Mouse (Mus musculus): ENCODE results near the gene Trim38. TPM values are rescaled to one million over a fixed set of nuclear protein-coding genes. Genes with fewer than 3 reads are reported as not detected.
"Not testable (repeated sequence)": the region's sequence is repeated elsewhere in the genome, so short reads cannot be mapped to it uniquely, and the experiment has no call there.

Trim38 gene
- polyA plus RNA-seq, 2 experiments, result 0.06 TPM; not detected in 1

DNA sequence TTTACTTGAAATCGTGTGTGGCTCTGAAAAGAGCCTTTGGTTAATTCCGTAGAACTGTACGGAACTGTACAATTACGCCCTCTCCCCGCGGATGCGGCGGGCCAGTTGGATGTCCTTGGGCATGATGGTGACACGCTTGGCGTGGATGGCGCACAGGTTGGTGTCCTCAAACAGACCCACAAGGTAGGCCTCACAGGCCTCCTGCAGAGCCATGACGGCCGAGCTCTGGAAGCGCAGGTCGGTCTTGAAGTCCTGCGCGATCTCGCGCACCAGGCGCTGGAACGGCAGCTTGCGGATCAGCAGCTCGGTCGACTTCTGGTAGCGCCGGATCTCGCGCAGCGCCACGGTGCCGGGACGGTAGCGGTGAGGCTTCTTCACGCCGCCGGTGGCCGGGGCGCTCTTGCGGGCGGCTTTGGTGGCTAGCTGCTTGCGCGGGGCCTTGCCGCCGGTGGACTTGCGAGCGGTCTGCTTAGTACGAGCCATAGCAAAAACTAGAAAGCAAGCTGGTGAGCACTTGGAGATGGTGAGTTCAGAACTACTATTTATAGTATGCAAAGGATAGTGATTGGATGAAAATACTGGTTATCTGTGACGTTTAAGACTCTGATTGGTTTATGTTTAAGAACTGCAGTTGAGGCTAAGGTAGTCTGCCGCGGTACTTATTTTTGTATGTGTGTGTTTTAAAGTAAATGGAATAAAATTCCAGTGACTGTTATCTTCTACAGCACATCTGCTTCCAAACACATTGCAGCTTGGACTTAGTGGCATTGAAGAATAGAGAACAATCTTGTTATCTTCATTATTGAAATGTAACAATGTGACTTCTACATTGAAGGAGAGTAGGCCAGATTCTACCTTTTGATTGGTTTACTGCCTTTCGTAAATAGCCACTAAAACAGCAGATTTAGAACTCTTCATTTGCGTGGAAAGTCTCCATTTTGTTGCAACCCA is 7.6 kb upstream of the Trim38 start, which contains the start of gene Hist1h3a:
Gene Hist1h3a (minus strand): TSS at position 516 of the 951 bp plus-strand sequence.
- H3K9me3 ChIP-seq (ENCODE audit: control insufficient read depth, low read length); H3K27me3 ChIP-seq (ENCODE audit: control insufficient read depth, insufficient read depth, low read length); H3K36me3 ChIP-seq (replicated peaks; ENCODE audit: control insufficient read depth, insufficient read depth, low read depth): not testable (repeated sequence)
- Histone ChIP-seq H3K4me3 (ENCODE audit: insufficient read depth in 1 of 2, low read depth in 2 of 2, low read length in 2 of 2) (peak within 1 kb of the TSS; percentile 49 to 62), H3K4me2 (ENCODE audit: low read depth) (peak within 1 kb of the TSS; percentile 88), H3K27ac (peak within 1 kb of the TSS; percentile 99), H3K9ac (replicated peaks) (peak within 1 kb of the TSS; percentile 93), H3K4me1 (replicated peaks; ENCODE audit: control insufficient read depth in 2 of 2, insufficient read depth in 2 of 2, low read length in 1 of 2) (peaks cover 28 to 44% of the 10 kb centered on the region in 2 experiments)
- DNase-seq (ENCODE audit: low read depth in 3 of 3, low spot score in 3 of 3) (peak; percentile 87 to 88 (median 88)), ATAC-seq (ENCODE audit: insufficient read depth) (peak; percentile 46)
- under 1% methylated on average over 29 of the region's 52 CpGs for WGBS (ENCODE audit: insufficient replicate concordance)
- TF ChIP-seq EP300 (IDR thresholded peaks at IDR 0.05; ENCODE audit: low read depth), result peak; percentile 65; the same call in 1 of the 2 replicates

DNA sequence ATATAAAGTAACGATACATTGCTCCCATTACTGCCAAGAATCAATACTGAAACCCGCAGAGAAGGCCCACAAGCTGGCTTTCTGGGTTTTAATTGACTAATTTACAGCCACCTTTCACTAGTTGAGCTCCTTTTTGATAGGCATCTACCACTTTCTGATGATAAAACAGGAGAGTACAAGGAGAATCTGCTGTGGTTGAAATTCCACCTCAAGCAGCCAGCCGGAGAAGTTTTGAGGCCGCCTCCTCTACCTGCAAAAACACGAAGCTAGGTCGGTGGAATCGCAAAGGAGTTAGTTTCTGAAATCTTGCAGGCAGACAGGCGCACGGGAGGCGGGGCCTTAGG is 6.5 kb upstream of the Trim38 start:
- Histone ChIP-seq H3K4me1 (replicated peaks; ENCODE audit: control insufficient read depth in 2 of 2, insufficient read depth in 2 of 2, low read length in 1 of 2) (peaks cover 28 to 37% of the 10 kb centered on the region in 2 experiments), H3K27ac (peak overlapping the region; percentile 99), H3K36me3 (replicated peaks; ENCODE audit: control insufficient read depth, insufficient read depth, low read depth) (no peaks in the 10 kb centered on the region), H3K27me3 (ENCODE audit: control insufficient read depth, insufficient read depth, low read length) (no peaks in the 10 kb centered on the region), H3K9ac (replicated peaks) (peak overlapping the region; percentile 93), H3K4me2 (ENCODE audit: low read depth) (peak overlapping the region; percentile 88), H3K4me3 (ENCODE audit: insufficient read depth in 1 of 2, low read depth in 2 of 2, low read length in 2 of 2) (peak overlapping the region; percentile 33 to 62; a peak in 3 of 4 replicates), H3K9me3 (ENCODE audit: control insufficient read depth, low read length) (no peaks in the 10 kb centered on the region)
- peak in 1 of 3 experiments; percentile 91 for DNase-seq (ENCODE audit: low read depth in 3 of 3, low spot score in 3 of 3)
- no peak for ATAC-seq (ENCODE audit: insufficient read depth)
- TF ChIP-seq CTCF (IDR thresholded peaks at IDR 0.05; ENCODE audit: low read depth) (no peak), EP300 (IDR thresholded peaks at IDR 0.05; ENCODE audit: low read depth) (no peak)
- under 1% methylated on average over 10 of the region's 10 CpGs for WGBS (ENCODE audit: insufficient replicate concordance)

DNA sequence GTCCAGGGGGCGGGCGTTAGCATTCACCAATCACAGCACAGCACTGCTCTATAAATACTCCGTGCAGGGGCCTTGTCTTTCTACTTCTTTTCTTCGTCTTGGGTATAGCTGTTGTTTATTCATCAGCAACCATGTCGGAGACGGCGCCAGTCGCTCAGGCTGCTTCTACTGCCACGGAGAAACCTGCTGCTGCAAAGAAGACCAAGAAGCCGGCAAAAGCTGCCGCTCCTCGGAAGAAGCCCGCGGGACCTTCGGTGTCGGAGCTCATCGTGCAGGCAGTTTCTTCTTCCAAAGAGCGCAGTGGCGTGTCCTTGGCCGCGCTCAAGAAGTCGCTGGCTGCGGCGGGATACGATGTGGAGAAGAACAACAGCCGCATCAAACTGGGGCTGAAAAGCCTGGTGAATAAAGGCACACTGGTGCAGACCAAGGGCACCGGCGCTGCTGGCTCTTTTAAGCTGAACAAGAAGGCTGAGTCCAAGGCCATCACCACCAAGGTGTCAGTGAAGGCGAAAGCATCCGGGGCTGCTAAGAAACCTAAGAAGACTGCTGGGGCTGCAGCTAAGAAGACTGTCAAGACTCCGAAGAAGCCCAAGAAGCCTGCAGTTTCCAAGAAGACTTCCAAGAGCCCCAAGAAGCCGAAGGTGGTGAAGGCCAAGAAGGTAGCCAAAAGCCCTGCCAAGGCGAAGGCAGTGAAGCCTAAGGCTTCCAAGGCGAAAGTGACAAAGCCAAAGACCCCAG is 6.0 kb upstream of the Trim38 start, which contains the start of gene Hist1h1a:
Gene Hist1h1a (plus strand): TSS at position 81 of the 738 bp plus-strand sequence.
- Histone ChIP-seq H3K4me2 (ENCODE audit: low read depth) (peak within 1 kb of the TSS; percentile 88), H3K4me1 (replicated peaks; ENCODE audit: control insufficient read depth in 2 of 2, insufficient read depth in 2 of 2, low read length in 1 of 2) (peaks cover 27 to 37% of the 10 kb centered on the region in 2 experiments), H3K27me3 (ENCODE audit: control insufficient read depth, insufficient read depth, low read length) (no peaks in the 10 kb centered on the region), H3K9me3 (ENCODE audit: control insufficient read depth, low read length) (no peaks in the 10 kb centered on the region), H3K4me3 (ENCODE audit: insufficient read depth in 1 of 2, low read depth in 2 of 2, low read length in 2 of 2) (peak within 1 kb of the TSS; percentile 60 to 62), H3K27ac (peak within 1 kb of the TSS; percentile 99), H3K36me3 (replicated peaks; ENCODE audit: control insufficient read depth, insufficient read depth, low read depth) (no peaks in the 10 kb centered on the region), H3K9ac (replicated peaks) (peak within 1 kb of the TSS; percentile 93)
- DNase-seq (ENCODE audit: low read depth in 3 of 3, low spot score in 3 of 3) (peak in 2 of 3 experiments; percentile 89 to 91), ATAC-seq (ENCODE audit: insufficient read depth) (peak; percentile 27)
- TF ChIP-seq CTCF (IDR thresholded peaks at IDR 0.05; ENCODE audit: low read depth) (no peak), EP300 (IDR thresholded peaks at IDR 0.05; ENCODE audit: low read depth) (peak; percentile 72)
- WGBS (ENCODE audit: insufficient replicate concordance), result 2% methylated on average over 34 of the region's 34 CpGs

DNA sequence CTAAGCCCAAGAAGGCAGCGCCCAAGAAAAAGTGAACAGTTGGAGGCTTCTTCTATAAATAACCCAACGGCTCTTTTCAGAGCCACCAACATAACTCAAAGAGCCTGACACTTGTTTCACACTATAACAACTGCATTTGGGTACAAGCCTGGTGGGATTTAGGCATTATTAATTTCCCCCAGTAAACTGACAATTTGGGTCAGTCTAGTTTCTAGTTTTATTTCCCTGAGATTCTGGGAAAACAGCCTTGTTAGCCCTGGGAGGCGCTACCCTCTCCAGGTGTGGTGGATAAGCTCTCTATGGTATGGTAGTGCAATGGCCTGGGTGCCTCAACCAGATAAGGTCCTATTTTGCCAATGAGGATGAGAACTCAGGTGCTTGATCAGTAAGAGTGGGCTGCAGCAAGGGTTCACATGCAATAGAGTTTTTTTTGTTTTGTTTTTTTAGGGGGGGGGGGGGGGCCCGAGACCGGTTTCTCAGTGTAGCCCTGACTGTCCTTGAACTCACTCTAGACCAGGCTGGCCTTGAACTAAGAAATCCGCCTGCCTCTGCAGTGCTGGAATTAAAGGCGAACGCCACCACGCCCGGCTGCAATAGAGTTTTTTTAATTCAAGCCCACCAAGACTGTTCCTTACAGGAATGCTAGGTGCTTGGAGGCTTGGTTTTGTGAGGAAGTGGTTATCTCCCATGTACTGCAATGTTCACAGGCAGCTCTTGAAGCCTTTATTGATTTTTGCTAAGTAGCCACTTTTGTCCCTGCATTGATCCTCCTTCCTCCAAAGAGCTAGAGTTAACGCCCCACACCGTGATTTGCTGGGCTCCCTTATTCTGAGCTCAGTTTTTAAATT is 5.2 kb upstream of the Trim38 start:
- ATAC-seq (ENCODE audit: insufficient read depth) (peak; percentile 12), DNase-seq (ENCODE audit: low read depth in 3 of 3, low spot score in 3 of 3) (peak in 2 of 3 experiments; percentile 68 to 82)
- WGBS (ENCODE audit: insufficient replicate concordance), result 10% methylated on average over 12 of the region's 12 CpGs
- Histone ChIP-seq H3K27ac (peak overlapping the region; percentile 99), H3K27me3 (ENCODE audit: control insufficient read depth, insufficient read depth, low read length) (no peaks in the 10 kb centered on the region), H3K36me3 (replicated peaks; ENCODE audit: control insufficient read depth, insufficient read depth, low read depth) (no peaks in the 10 kb centered on the region), H3K4me2 (ENCODE audit: low read depth) (peak overlapping the region; percentile 88), H3K9ac (replicated peaks) (peak overlapping the region; percentile 93), H3K4me1 (replicated peaks; ENCODE audit: control insufficient read depth in 2 of 2, insufficient read depth in 2 of 2, low read length in 1 of 2) (peaks cover 19 to 36% of the 10 kb centered on the region in 2 experiments), H3K9me3 (ENCODE audit: control insufficient read depth, low read length) (no peaks in the 10 kb centered on the region), H3K4me3 (ENCODE audit: insufficient read depth in 1 of 2, low read depth in 2 of 2, low read length in 2 of 2) (peak overlapping the region; percentile 60 to 62)
- no peak for TF ChIP-seq CTCF (IDR thresholded peaks at IDR 0.05; ENCODE audit: low read depth)
- peak; percentile 48 for TF ChIP-seq EP300 (IDR thresholded peaks at IDR 0.05; ENCODE audit: low read depth)

Measured in liver, embryonic 14.5 days (tissue).